In the genomic region with DNA sequence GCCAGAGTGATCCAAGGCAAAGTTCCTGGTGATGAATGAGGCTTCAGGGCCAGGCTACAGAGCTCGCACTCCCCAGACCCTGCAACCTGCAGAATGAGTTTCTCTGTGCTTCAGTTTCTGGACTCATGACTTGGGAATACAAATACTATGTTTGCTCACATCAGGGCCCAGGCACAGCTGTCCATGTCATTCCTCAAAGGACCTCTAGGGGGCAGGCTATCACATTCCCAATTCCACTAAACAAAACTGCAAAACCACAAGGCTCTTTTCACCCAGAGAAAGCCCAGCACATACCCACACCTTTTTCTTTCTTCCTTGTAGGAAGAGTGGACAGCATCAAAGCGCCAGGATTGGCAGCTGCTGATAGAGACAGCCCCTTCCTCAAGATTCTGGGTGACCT, we compare ENCODE assay signal across 9 mouse cellular contexts.
DNase-seq lines count a peak whose midpoint lies in the region; ATAC-seq and TF ChIP-seq lines count a peak whose summit lies in the region.
"Had no signal": no experiment of that assay in that cellular context is flagged by ENCODE, and none has a peak within 500 bp of the region (broad histone marks: within the 10 kb centered on the region; RNA-seq: fewer than 3 reads in every experiment).

No protein-coding gene starts in this region.

- no peak overlapping the region for H3K27ac ChIP-seq in forebrain, embryonic 12.5 days
- no peak overlapping the region for H3K27ac ChIP-seq in forebrain, embryonic 15.5 days (replicated peaks)
- H3K27ac ChIP-seq in forebrain, postnatal 0 days (ENCODE audit: low read depth, low read length): no peak overlapping the region
- H3K27ac ChIP-seq in midbrain, postnatal 0 days (ENCODE audit: low read depth, low read length): no peak overlapping the region

- H3K36me3 ChIP-seq in forebrain, embryonic 12.5 days (replicated peaks): no peaks in the 10 kb centered on the region
- H3K36me3 ChIP-seq in forebrain, embryonic 15.5 days: no peaks in the 10 kb centered on the region
- no peaks in the 10 kb centered on the region for H3K36me3 ChIP-seq in forebrain, postnatal 0 days (ENCODE audit: insufficient read depth)
- H3K36me3 ChIP-seq in midbrain, postnatal 0 days (ENCODE audit: insufficient read depth, low read length): no peaks in the 10 kb centered on the region

- H3K27me3 ChIP-seq in forebrain, embryonic 12.5 days: no peaks in the 10 kb centered on the region
- H3K27me3 ChIP-seq in forebrain, embryonic 15.5 days: no peaks in the 10 kb centered on the region
- H3K27me3 ChIP-seq in forebrain, postnatal 0 days (ENCODE audit: insufficient read depth, low read length): no peaks in the 10 kb centered on the region
- H3K27me3 ChIP-seq in midbrain, postnatal 0 days (ENCODE audit: insufficient read depth, low read length): no peaks in the 10 kb centered on the region
- H3K27me3 ChIP-seq: megakaryocyte, embryonic 14.5 days had no signal

- ATAC-seq in forebrain, embryonic 12.5 days (ENCODE audit: low FRiP score): peak; percentile 45; the same call in 1 of the 2 replicates
- ATAC-seq in forebrain, embryonic 15.5 days (replicated peaks): no peak
- 0 out of 2 replicates have a peak, but pooled peaks have one; percentile 12 for ATAC-seq in forebrain, postnatal 0 days
- ATAC-seq in midbrain, postnatal 0 days (ENCODE audit: low FRiP score): no peak

- WGBS in forebrain, embryonic 12.5 days: 46% methylated on average over 2 of the region's 2 CpGs
- WGBS in forebrain, embryonic 15.5 days: 54% methylated on average over 2 of the region's 2 CpGs
- WGBS in forebrain, postnatal 0 days: 63% methylated on average over 2 of the region's 2 CpGs
- 54% methylated on average over 2 of the region's 2 CpGs for WGBS in midbrain, postnatal 0 days

- H3K4me1 ChIP-seq in forebrain, embryonic 12.5 days: peaks cover 12% of the 10 kb centered on the region; the same call in 1 of the 2 replicates
- peaks cover 20% of the 10 kb centered on the region for H3K4me1 ChIP-seq in forebrain, embryonic 15.5 days
- no peaks in the 10 kb centered on the region; the same call in 1 of the 2 replicates for H3K4me1 ChIP-seq in forebrain, postnatal 0 days (ENCODE audit: insufficient read depth)
- no peaks in the 10 kb centered on the region for H3K4me1 ChIP-seq in midbrain, postnatal 0 days (ENCODE audit: insufficient read depth, low read length)
- H3K4me1 ChIP-seq: megakaryocyte, embryonic 14.5 days had no signal

- H3K9me3 ChIP-seq in forebrain, embryonic 12.5 days: no peaks in the 10 kb centered on the region; the same call in 1 of the 2 replicates
- no peaks in the 10 kb centered on the region for H3K9me3 ChIP-seq in forebrain, embryonic 15.5 days
- no peaks in the 10 kb centered on the region for H3K9me3 ChIP-seq in forebrain, postnatal 0 days (ENCODE audit: low read length)
- H3K9me3 ChIP-seq in midbrain, postnatal 0 days (ENCODE audit: low read length): no peaks in the 10 kb centered on the region

- DNase-seq in thymus, postnatal 25 days: peak; percentile 1
- DNase-seq in thymus, postnatal 4 days: no peak
- peak; percentile 67 for DNase-seq in forebrain, postnatal 0 days
- peak; percentile 71 for DNase-seq in layer of hippocampus, adult 9-10 months (ENCODE audit: low spot score)
- DNase-seq in midbrain, postnatal 0 days (ENCODE audit: low spot score): peak; percentile 59
- DNase-seq in thymus, postnatal 0 days (ENCODE audit: low spot score): no peak

- no peak overlapping the region for H3K9ac ChIP-seq in forebrain, embryonic 12.5 days
- no peak overlapping the region for H3K9ac ChIP-seq in forebrain, embryonic 15.5 days (replicated peaks)
- no peak overlapping the region for H3K9ac ChIP-seq in forebrain, postnatal 0 days
- H3K9ac ChIP-seq in midbrain, postnatal 0 days (replicated peaks; ENCODE audit: low read length, poor library complexity, severe bottlenecking): no peak overlapping the region

- TF ChIP-seq CTCF in forebrain, postnatal 0 days (IDR thresholded peaks at IDR 0.05; ENCODE audit: low read depth): peak; percentile 76
- TF ChIP-seq CTCF in midbrain, postnatal 0 days (IDR thresholded peaks at IDR 0.05): peak; percentile 77

- H3K4me3 ChIP-seq in forebrain, embryonic 12.5 days (replicated peaks): no peak overlapping the region
- no peak overlapping the region for H3K4me3 ChIP-seq in forebrain, embryonic 15.5 days
- no peak overlapping the region for H3K4me3 ChIP-seq in forebrain, postnatal 0 days (ENCODE audit: low read depth, low read length)
- no peak overlapping the region for H3K4me3 ChIP-seq in midbrain, postnatal 0 days (ENCODE audit: low read depth, low read length)
- H3K4me3 ChIP-seq: megakaryocyte, embryonic 14.5 days had no signal

- H3K4me2 ChIP-seq in forebrain, embryonic 12.5 days: no peak overlapping the region
- no peak overlapping the region for H3K4me2 ChIP-seq in forebrain, embryonic 15.5 days (replicated peaks)
- no peak overlapping the region for H3K4me2 ChIP-seq in forebrain, postnatal 0 days (ENCODE audit: low read depth)
- no peak overlapping the region for H3K4me2 ChIP-seq in midbrain, postnatal 0 days (ENCODE audit: low read depth, low read length, poor library complexity, severe bottlenecking)

Comparison
In these comparisons a context has a peak if more than half of its experiments do, and no peak if none do; other contexts are left out.
1. ATAC-seq: peak in forebrain, embryonic 12.5 days (single experiment) and forebrain, postnatal 0 days (single experiment); none in forebrain, embryonic 15.5 days (single experiment) and midbrain, postnatal 0 days (single experiment).
2. DNase-seq: peak in thymus, postnatal 25 days (single experiment), forebrain, postnatal 0 days (single experiment), layer of hippocampus, adult 9-10 months (single experiment) and midbrain, postnatal 0 days (single experiment); none in thymus, postnatal 4 days (single experiment) and thymus, postnatal 0 days (single experiment).